Mouse (Mus musculus) heart, embryonic 11.5 days (tissue): ENCODE measurements around the gene Tchp. TPM values are rescaled to one million over a fixed set of nuclear protein-coding genes. Genes with fewer than 3 reads are reported as not detected.

Experiments
- ATAC-seq: fragments of 200-750 bp; cut with Nextera tagmentation; replicated peaks from 2 replicates; pipeline ENCODE4 v1.8.0; 2017; ENCODE audit warnings: moderate library complexity; ENCODE audit not compliant: insufficient number of reproducible peaks, low FRiP score, low TSS enrichment
- H3K27ac ChIP-seq: fragments of 300-500 bp; sonication (generic); 2 replicates; pipeline ENCODE4 v1.5.1; 2014; ENCODE audit warnings: mild to moderate bottlenecking, low read depth, low read length
- H3K27me3 ChIP-seq: fragments of 300-500 bp; sonication (generic); 2 replicates; pipeline ENCODE4 v1.6.1; 2014; ENCODE audit warnings: mild to moderate bottlenecking, low read length, mixed read lengths; ENCODE audit not compliant: control insufficient read depth, insufficient read depth
- H3K36me3 ChIP-seq: fragments of 300-500 bp; sonication (generic); 2 replicates; pipeline ENCODE4 v1.6.1; 2014; ENCODE audit warnings: mild to moderate bottlenecking, low read length, moderate library complexity, mixed read lengths; ENCODE audit not compliant: control insufficient read depth, insufficient read depth
- H3K4me1 ChIP-seq: fragments of 300-500 bp; sonication (generic); 2 replicates; pipeline ENCODE4 v1.6.1; 2014; ENCODE audit warnings: low read length; ENCODE audit not compliant: control insufficient read depth, insufficient read depth
- H3K4me2 ChIP-seq: fragments of 300-500 bp; sonication (generic); 2 replicates; pipeline ENCODE4 v1.6.1; 2014; ENCODE audit warnings: mild to moderate bottlenecking, moderate library complexity
- H3K4me3 ChIP-seq: fragments of 300-500 bp; sonication (generic); 2 replicates; pipeline ENCODE4 v1.5.1; 2014; ENCODE audit warnings: low read depth, low read length
- H3K9ac ChIP-seq: fragments of 300-500 bp; sonication (generic); 2 replicates; pipeline ENCODE4 v1.6.1; 2014; ENCODE audit warnings: mild to moderate bottlenecking, low read depth, low read length, moderate library complexity
- H3K9me3 ChIP-seq: fragments of 300-500 bp; sonication (generic); replicated peaks from 2 replicates; pipeline ENCODE4 v1.6.1; 2016; ENCODE audit warnings: low read length; ENCODE audit not compliant: control insufficient read depth
- WGBS: fragments of 180-500 bp; shearing (Covaris S2); extraction: QIAGEN DNeasy Blood & Tissue Kit; methylation state at CpG from one replicate; pipeline ENCODE4 v1.1.7; 2014; ENCODE audit not compliant: insufficient replicate concordance; 5-methylcytosine and 5-hydroxymethylcytosine counted together
- polyA plus RNA-seq: library from polyadenylated mRNA; unstranded; fragments of >200 nt; fragmentation: Nextera tagmentation; extraction: Ambion mirVana; gene quantifications from 2 replicates; pipeline ENCODE4 v1.2.1, GENCODE M21; 2014

Tchp gene
- polyA plus RNA-seq, 1 experiment from 2014 or later: 8.0 TPM

- no peaks in the 10 kb centered on the region for H3K36me3 ChIP-seq
- no peak for ATAC-seq
Measured at GRCm38 (mm10) chr5:114673114-114673513, 34.4 kb upstream of the Tchp start.

GRCm38 (mm10) chr5:114674594-114674993 lies 33.0 kb upstream of the Tchp start:
- Histone ChIP-seq H3K9me3 (no peaks in the 10 kb centered on the region), H3K27me3 (no peaks in the 10 kb centered on the region), H3K4me1 (no peaks in the 10 kb centered on the region; the same call in 1 of the 2 replicates), H3K36me3 (no peaks in the 10 kb centered on the region), H3K4me2 (no peak overlapping the region), H3K27ac (no peak overlapping the region), H3K9ac (no peak overlapping the region), H3K4me3 (no peak overlapping the region)
- WGBS: 83% methylated on average over 8 of the region's 8 CpGs
- no peak for ATAC-seq

More at GRCm38 (mm10) chr5:114673114-114673513, 34.4 kb upstream of the Tchp start:
- WGBS: 81% methylated on average over 13 of the region's 13 CpGs
- no peak overlapping the region for H3K4me3 ChIP-seq
- no peaks in the 10 kb centered on the region for H3K9me3 ChIP-seq
- H3K4me1 ChIP-seq: no peaks in the 10 kb centered on the region
- no peak overlapping the region for H3K4me2 ChIP-seq
- H3K27ac ChIP-seq: no peak overlapping the region
- no peaks in the 10 kb centered on the region for H3K27me3 ChIP-seq
- H3K9ac ChIP-seq: no peak overlapping the region

- no peak for ATAC-seq
- Histone ChIP-seq H3K9me3 (no peaks in the 10 kb centered on the region), H3K9ac (no peak overlapping the region), H3K4me3 (no peak overlapping the region), H3K4me1 (peaks cover 23% of the 10 kb centered on the region), H3K27ac (0 out of 2 replicates have a peak overlapping the region, but pooled peaks have one; percentile 10), H3K4me2 (no peak overlapping the region), H3K36me3 (no peaks in the 10 kb centered on the region), H3K27me3 (no peaks in the 10 kb centered on the region)
- WGBS: 67% methylated on average over 17 of the region's 17 CpGs
Measured at GRCm38 (mm10) chr5:114679841-114680591, 27.5 kb upstream of the Tchp start.

GRCm38 (mm10) chr5:114680676-114681285 lies 26.8 kb upstream of the Tchp start:
- no peaks in the 10 kb centered on the region for H3K9me3 ChIP-seq
- no peak overlapping the region for H3K4me3 ChIP-seq
- H3K9ac ChIP-seq: no peak overlapping the region
- no peaks in the 10 kb centered on the region for H3K36me3 ChIP-seq
- ATAC-seq: no peak
- H3K27me3 ChIP-seq: no peaks in the 10 kb centered on the region
- no peak overlapping the region for H3K27ac ChIP-seq
- no peak overlapping the region for H3K4me2 ChIP-seq
- WGBS: 63% methylated on average over 19 of the region's 19 CpGs
- H3K4me1 ChIP-seq: peaks cover 23% of the 10 kb centered on the region

- no peaks in the 10 kb centered on the region for H3K36me3 ChIP-seq
- ATAC-seq: no peak
- 65% methylated on average over 8 of the region's 8 CpGs for WGBS
- H3K27ac ChIP-seq: no peak overlapping the region
- no peak overlapping the region for H3K4me3 ChIP-seq
- H3K4me1 ChIP-seq: peaks cover 23% of the 10 kb centered on the region
- no peak overlapping the region for H3K4me2 ChIP-seq
- H3K9ac ChIP-seq: no peak overlapping the region
- no peaks in the 10 kb centered on the region for H3K9me3 ChIP-seq
- H3K27me3 ChIP-seq: no peaks in the 10 kb centered on the region
Measured at GRCm38 (mm10) chr5:114681717-114682116, 25.8 kb upstream of the Tchp start.

- peaks cover 21% of the 10 kb centered on the region for H3K4me1 ChIP-seq
- no peak for ATAC-seq
- WGBS: 81% methylated on average over 5 of the region's 5 CpGs
- no peak overlapping the region for H3K27ac ChIP-seq
- H3K4me3 ChIP-seq: no peak overlapping the region
- H3K27me3 ChIP-seq: no peaks in the 10 kb centered on the region
- no peaks in the 10 kb centered on the region for H3K36me3 ChIP-seq
- H3K9me3 ChIP-seq: no peaks in the 10 kb centered on the region
- no peak overlapping the region for H3K9ac ChIP-seq
- H3K4me2 ChIP-seq: no peak overlapping the region
Measured at GRCm38 (mm10) chr5:114685986-114686385, 21.6 kb upstream of the Tchp start.

GRCm38 (mm10) chr5:114686726-114687210 lies 20.8 kb upstream of the Tchp start:
- no peak overlapping the region for H3K27ac ChIP-seq
- no peaks in the 10 kb centered on the region for H3K9me3 ChIP-seq

GRCm38 (mm10) chr5:114687901-114688300 lies 19.7 kb upstream of the Tchp start:
- Histone ChIP-seq H3K9me3 (no peaks in the 10 kb centered on the region), H3K4me2 (no peak overlapping the region), H3K27me3 (no peaks in the 10 kb centered on the region), H3K4me1 (peaks cover 14% of the 10 kb centered on the region), H3K9ac (no peak overlapping the region), H3K4me3 (no peak overlapping the region), H3K27ac (no peak overlapping the region), H3K36me3 (no peaks in the 10 kb centered on the region)
- no peak for ATAC-seq

More at GRCm38 (mm10) chr5:114686726-114687210, 20.8 kb upstream of the Tchp start:
- Histone ChIP-seq H3K27me3 (no peaks in the 10 kb centered on the region), H3K4me2 (no peak overlapping the region), H3K36me3 (no peaks in the 10 kb centered on the region), H3K4me1 (peaks cover 17% of the 10 kb centered on the region), H3K4me3 (no peak overlapping the region), H3K9ac (no peak overlapping the region)
- no peak for ATAC-seq
- WGBS: 61% methylated on average over 7 of the region's 7 CpGs
